Mouse (Mus musculus) layer of hippocampus, adult 8-10 months (tissue): ENCODE data around the gene Ces3b. TPM values are rescaled to one million over a fixed set of nuclear protein-coding genes. Genes with fewer than 3 reads are reported as not detected.

Experiments used
- DNase-seq, 2 experiments: peaks; one replicate each; pipeline ENCODE4 v3.0.0; 2022; ENCODE audit warnings: low spot score in 2 of 2
- total RNA-seq, 4 experiments: library from RNA; stranded (reverse); gene quantifications; 2 replicates each; pipeline ENCODE4 v1.2.4; 2022

Ces3b gene
- total RNA-seq, 4 experiments from 2014 or later: not detected

- no peak for DNase-seq
Measured at GRCm38 (mm10) chr8:105142395-105142794, 58.8 kb downstream of the Ces3b start.

Other genes with a start within 250 kb of the Ces3b start
- gene Ces2c, start 236.7 kb upstream of the Ces3b start, total RNA-seq: not detected
- gene Ces2e, start 157.5 kb upstream of the Ces3b start, total RNA-seq: not detected
- gene Ces2f, start 136.4 kb upstream of the Ces3b start, total RNA-seq: not detected
- under 1 TPM in 2 of 4 experiments, not detected in 2; 0.20 to 0.39 TPM for gene Ces2g, start 122.0 kb upstream of the Ces3b start, total RNA-seq
- gene Ces2h, start 82.9 kb upstream of the Ces3b start, total RNA-seq: not detected
- not detected for gene Ces3a, start 35.2 kb upstream of the Ces3b start, total RNA-seq
- not detected for gene Ces4a, start 48.0 kb downstream of the Ces3b start, total RNA-seq
- gene Cbfb, start 86.9 kb downstream of the Ces3b start, total RNA-seq: 10 to 100 TPM; 19.5 to 27.1 (median 23.1) TPM
- gene D230025D16Rik, start 141.4 kb downstream of the Ces3b start, total RNA-seq: 10 to 100 TPM; 34.1 to 38.6 (median 36.6) TPM
- 1 to 10 TPM; 3.0 to 4.0 (median 3.8) TPM for gene B3gnt9, start 171.4 kb downstream of the Ces3b start, total RNA-seq
- gene Tradd, start 180.9 kb downstream of the Ces3b start, total RNA-seq: 10 to 100 TPM in 1 of 4 experiments, 1 to 10 TPM in 3; 9.2 to 10.1 (median 9.8) TPM
- gene Fbxl8, start 180.9 kb downstream of the Ces3b start, total RNA-seq: 1 to 10 TPM; 1.2 to 1.5 (median 1.5) TPM
- gene Hsf4, start 186.0 kb downstream of the Ces3b start, total RNA-seq: 10 to 100 TPM; 10.6 to 12.9 (median 12.0) TPM
- gene Nol3, start 192.4 kb downstream of the Ces3b start, total RNA-seq: 10 to 100 TPM in 2 of 4 experiments, 1 to 10 TPM in 2; 8.2 to 14.0 (median 11.6) TPM
- 10 to 100 TPM; 20.4 to 25.4 (median 21.7) TPM for gene 4931428F04Rik, start 206.1 kb downstream of the Ces3b start, total RNA-seq
- gene Exoc3l, start 212.3 kb downstream of the Ces3b start, total RNA-seq: 1 to 10 TPM in 2 of 4 experiments, under 1 TPM in 2; 0.89 to 2.1 (median 1.0) TPM
- 10 to 100 TPM; 36.4 to 38.9 (median 37.6) TPM for gene E2f4, start 213.9 kb downstream of the Ces3b start, total RNA-seq
- gene Elmo3, start 221.8 kb downstream of the Ces3b start, total RNA-seq: 1 to 10 TPM in 2 of 4 experiments, under 1 TPM in 2; 0.63 to 2.3 (median 1.4) TPM
- 10 to 100 TPM in 1 of 4 experiments, 1 to 10 TPM in 3; 6.7 to 10.1 (median 8.7) TPM for gene Lrrc29, start 242.5 kb downstream of the Ces3b start, total RNA-seq
- gene Tmem208, start 242.6 kb downstream of the Ces3b start, total RNA-seq: 10 to 100 TPM; 40.2 to 47.2 (median 43.3) TPM